Mouse (Mus musculus): ENCODE data around the gene Gprin2.

DNA sequence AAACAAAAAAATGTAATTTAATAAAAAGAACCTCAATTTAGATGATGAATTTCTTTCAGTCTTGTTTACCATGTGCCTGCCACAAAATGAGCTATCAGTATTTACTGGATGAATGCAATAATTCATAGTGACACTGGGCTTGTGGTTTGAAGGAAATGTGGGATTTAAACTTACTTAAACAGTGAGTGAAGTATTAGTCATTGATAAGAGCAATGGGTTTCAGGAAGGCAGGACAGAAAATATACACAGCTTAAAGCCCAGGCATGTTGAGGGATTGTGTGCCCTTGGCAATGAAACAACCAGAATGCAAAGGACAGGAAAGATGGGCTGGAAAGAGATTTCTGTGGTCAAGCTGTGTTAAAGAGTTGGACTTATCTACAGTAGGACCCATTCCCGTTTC is 59.1 kb downstream of the Gprin2 start:
- TF ChIP-seq MYOG (IDR thresholded peaks at IDR 0.05; ENCODE audit: control insufficient read depth in 1 of 3, insufficient read depth in 1 of 3, insufficient read length in 2 of 3, low read depth in 2 of 3) (no peak), POLR2A (IDR thresholded peaks at IDR 0.05; ENCODE audit: insufficient read length, low read depth) (no peak), CEBPB (IDR thresholded peaks at IDR 0.05; ENCODE audit: insufficient read depth, poor library complexity, severe bottlenecking) (no peak), POLR2AphosphoS2 (IDR thresholded peaks at IDR 0.05; ENCODE audit: insufficient read length, low read depth) (no peak)

All from myocyte (in vitro differentiated cells).